Mouse (Mus musculus): ENCODE measurements at regions not wholly inside any gene's neighbourhood (a gene's known extent, or its start where the extent isn't known, plus 50 kb on each side); places are given as distances from the start of the nearest gene placed in this dataset.

- no peaks in the 10 kb centered on the region for H3K36me3 ChIP-seq (ENCODE audit: control insufficient read depth, insufficient read depth)
- no peak overlapping the region for H3K4me3 ChIP-seq (ENCODE audit: insufficient read depth, poor library complexity, severe bottlenecking)
- H3K79me2 ChIP-seq (ENCODE audit: control insufficient read depth, insufficient read depth), result no peaks in the 10 kb centered on the region
- TF ChIP-seq MAX (IDR thresholded peaks at IDR 0.05) (no peak), CEBPB (IDR thresholded peaks at IDR 0.05; ENCODE audit: low read depth) (no peak), MYOG (IDR thresholded peaks at IDR 0.05; ENCODE audit: control insufficient read depth, extremely low read depth, insufficient read length) (no peak), USF1 (IDR thresholded peaks at IDR 0.05; ENCODE audit: low read depth) (no peak), CTCF (IDR thresholded peaks at IDR 0.05; ENCODE audit: control insufficient read depth, insufficient read depth, insufficient read length) (no peak), FOSL1 (IDR thresholded peaks at IDR 0.05; ENCODE audit: insufficient read depth, low read length, poor library complexity, severe bottlenecking) (no peak), MYOD1 (IDR thresholded peaks at IDR 0.05; ENCODE audit: control insufficient read depth, insufficient read length, low read depth) (no peak)
- no peaks in the 10 kb centered on the region for H3K27me3 ChIP-seq (ENCODE audit: control insufficient read depth, insufficient read depth, insufficient read length)
- no peaks in the 10 kb centered on the region for H3K79me3 ChIP-seq (ENCODE audit: low read depth)
- no peak overlapping the region for H3ac ChIP-seq (ENCODE audit: control insufficient read depth, insufficient read length, low read depth)
Measured at GRCm38 (mm10) chr3:130838626-130839422, 108.6 kb upstream of the Rpl34 start.

GRCm38 (mm10) chr3:130833722-130834121 lies 103.5 kb upstream of the Rpl34 start:
- no peaks in the 10 kb centered on the region for H3K79me2 ChIP-seq (ENCODE audit: control insufficient read depth, insufficient read depth)
- no peaks in the 10 kb centered on the region for H3K79me3 ChIP-seq (ENCODE audit: low read depth)
- no peak for TF ChIP-seq CEBPB (IDR thresholded peaks at IDR 0.05; ENCODE audit: low read depth)
- no peak for TF ChIP-seq FOSL1 (IDR thresholded peaks at IDR 0.05; ENCODE audit: insufficient read depth, low read length, poor library complexity, severe bottlenecking)
- TF ChIP-seq MYOG (IDR thresholded peaks at IDR 0.05; ENCODE audit: control insufficient read depth, extremely low read depth, insufficient read length), result no peak
- TF ChIP-seq MAX (IDR thresholded peaks at IDR 0.05), result no peak
- no peak for TF ChIP-seq CTCF (IDR thresholded peaks at IDR 0.05; ENCODE audit: control insufficient read depth, insufficient read depth, insufficient read length)
- no peak for TF ChIP-seq USF1 (IDR thresholded peaks at IDR 0.05; ENCODE audit: low read depth)
- no peak for TF ChIP-seq MYOD1 (IDR thresholded peaks at IDR 0.05; ENCODE audit: control insufficient read depth, insufficient read length, low read depth)

GRCm38 (mm10) chr3:130833082-130833481 lies 102.9 kb upstream of the Rpl34 start:
- TF ChIP-seq FOSL1 (IDR thresholded peaks at IDR 0.05; ENCODE audit: insufficient read depth, low read length, poor library complexity, severe bottlenecking) (no peak), MAX (IDR thresholded peaks at IDR 0.05) (no peak), USF1 (IDR thresholded peaks at IDR 0.05; ENCODE audit: low read depth) (no peak), CTCF (IDR thresholded peaks at IDR 0.05; ENCODE audit: control insufficient read depth, insufficient read depth, insufficient read length) (no peak), MYOD1 (IDR thresholded peaks at IDR 0.05; ENCODE audit: control insufficient read depth, insufficient read length, low read depth) (no peak), CEBPB (IDR thresholded peaks at IDR 0.05; ENCODE audit: low read depth) (no peak), MYOG (IDR thresholded peaks at IDR 0.05; ENCODE audit: control insufficient read depth, extremely low read depth, insufficient read length) (no peak)

More at GRCm38 (mm10) chr3:130833722-130834121, 103.5 kb upstream of the Rpl34 start:
- no peaks in the 10 kb centered on the region for H3K27me3 ChIP-seq (ENCODE audit: control insufficient read depth, insufficient read depth, insufficient read length)
- no peak overlapping the region for H3K4me3 ChIP-seq (ENCODE audit: insufficient read depth, poor library complexity, severe bottlenecking)
- no peaks in the 10 kb centered on the region for H3K36me3 ChIP-seq (ENCODE audit: control insufficient read depth, insufficient read depth)
- no peak overlapping the region for H3ac ChIP-seq (ENCODE audit: control insufficient read depth, insufficient read length, low read depth)

GRCm38 (mm10) chr3:130831788-130832187 lies 101.6 kb upstream of the Rpl34 start:
- no peak overlapping the region for H3K4me3 ChIP-seq (ENCODE audit: insufficient read depth, poor library complexity, severe bottlenecking)
- H3K79me2 ChIP-seq (ENCODE audit: control insufficient read depth, insufficient read depth), result no peaks in the 10 kb centered on the region
- H3ac ChIP-seq (ENCODE audit: control insufficient read depth, insufficient read length, low read depth), result no peak overlapping the region
- no peaks in the 10 kb centered on the region for H3K36me3 ChIP-seq (ENCODE audit: control insufficient read depth, insufficient read depth)
- TF ChIP-seq CEBPB (IDR thresholded peaks at IDR 0.05; ENCODE audit: low read depth) (no peak), USF1 (IDR thresholded peaks at IDR 0.05; ENCODE audit: low read depth) (peak; percentile 16)
- H3K79me3 ChIP-seq (ENCODE audit: low read depth), result no peaks in the 10 kb centered on the region
- no peaks in the 10 kb centered on the region for H3K27me3 ChIP-seq (ENCODE audit: control insufficient read depth, insufficient read depth, insufficient read length)

More at GRCm38 (mm10) chr3:130833082-130833481, 102.9 kb upstream of the Rpl34 start:
- Histone ChIP-seq H3K36me3 (ENCODE audit: control insufficient read depth, insufficient read depth) (no peaks in the 10 kb centered on the region), H3K27me3 (ENCODE audit: control insufficient read depth, insufficient read depth, insufficient read length) (no peaks in the 10 kb centered on the region), H3K79me3 (ENCODE audit: low read depth) (no peaks in the 10 kb centered on the region), H3K4me3 (ENCODE audit: insufficient read depth, poor library complexity, severe bottlenecking) (no peak overlapping the region), H3K79me2 (ENCODE audit: control insufficient read depth, insufficient read depth) (no peaks in the 10 kb centered on the region), H3ac (ENCODE audit: control insufficient read depth, insufficient read length, low read depth) (no peak overlapping the region)

- H3ac ChIP-seq (ENCODE audit: control insufficient read depth, insufficient read length, low read depth), result no peak overlapping the region
- H3K27me3 ChIP-seq (ENCODE audit: control insufficient read depth, insufficient read depth, insufficient read length), result no peaks in the 10 kb centered on the region
- H3K79me2 ChIP-seq (ENCODE audit: control insufficient read depth, insufficient read depth), result no peaks in the 10 kb centered on the region
- H3K36me3 ChIP-seq (ENCODE audit: control insufficient read depth, insufficient read depth), result no peaks in the 10 kb centered on the region
- TF ChIP-seq USF1 (IDR thresholded peaks at IDR 0.05; ENCODE audit: low read depth) (no peak), MYOG (IDR thresholded peaks at IDR 0.05; ENCODE audit: control insufficient read depth, extremely low read depth, insufficient read length) (no peak), MYOD1 (IDR thresholded peaks at IDR 0.05; ENCODE audit: control insufficient read depth, insufficient read length, low read depth) (no peak), CEBPB (IDR thresholded peaks at IDR 0.05; ENCODE audit: low read depth) (no peak), FOSL1 (IDR thresholded peaks at IDR 0.05; ENCODE audit: insufficient read depth, low read length, poor library complexity, severe bottlenecking) (no peak)
- H3K4me3 ChIP-seq (ENCODE audit: insufficient read depth, poor library complexity, severe bottlenecking), result no peak overlapping the region
- H3K79me3 ChIP-seq (ENCODE audit: low read depth), result no peaks in the 10 kb centered on the region
Measured at GRCm38 (mm10) chr3:130828346-130828745, 98.1 kb upstream of the Rpl34 start.

GRCm38 (mm10) chr3:130827934-130828333 lies 97.7 kb upstream of the Rpl34 start:
- no peak overlapping the region for H3K4me3 ChIP-seq (ENCODE audit: insufficient read depth, poor library complexity, severe bottlenecking)
- TF ChIP-seq FOSL1 (IDR thresholded peaks at IDR 0.05; ENCODE audit: insufficient read depth, low read length, poor library complexity, severe bottlenecking) (no peak), USF1 (IDR thresholded peaks at IDR 0.05; ENCODE audit: low read depth) (no peak), MYOD1 (IDR thresholded peaks at IDR 0.05; ENCODE audit: control insufficient read depth, insufficient read length, low read depth) (peak; percentile 42), CEBPB (IDR thresholded peaks at IDR 0.05; ENCODE audit: low read depth) (peak; percentile 74)

More at GRCm38 (mm10) chr3:130827934-130828333, 97.7 kb upstream of the Rpl34 start:
- no peaks in the 10 kb centered on the region for H3K36me3 ChIP-seq (ENCODE audit: control insufficient read depth, insufficient read depth)
- no peaks in the 10 kb centered on the region for H3K79me2 ChIP-seq (ENCODE audit: control insufficient read depth, insufficient read depth)
- no peaks in the 10 kb centered on the region for H3K79me3 ChIP-seq (ENCODE audit: low read depth)
- no peaks in the 10 kb centered on the region for H3K27me3 ChIP-seq (ENCODE audit: control insufficient read depth, insufficient read depth, insufficient read length)
- no peak overlapping the region for H3ac ChIP-seq (ENCODE audit: control insufficient read depth, insufficient read length, low read depth)
